Mouse (Mus musculus) kidney, adult 2 months (tissue): ENCODE results near the gene Prkci.
A peak's percentile ranks its signal among the peaks of the same experiment; 100 is the strongest.

Source experiments
- CTCF ChIP-seq: fragments of 200-500 bp; conservative IDR thresholded peaks from 2 replicates; pipeline ENCODE4 v1.5.1; 2011; ENCODE audit warnings: low read depth, mild to moderate bottlenecking, control low read depth, low read length, moderate library complexity, mixed read lengths; ENCODE audit not compliant: insufficient read depth, insufficient read length
- POLR2A ChIP-seq: fragments of 200-500 bp; IDR thresholded peaks from one replicate; pipeline ENCODE4 v1.6.1; 2011; ENCODE audit warnings: low read depth, low read length, control low read depth

GRCm38 (mm10) chr3:30963100-30963499 is 32.4 kb upstream of the Prkci start:
- TF ChIP-seq CTCF (peak; percentile 20; the same call in 1 of the 2 replicates), POLR2A (no peak)
